Mouse (Mus musculus): ENCODE measurements around the gene Spp1.
"Not testable (repeated sequence)": the region's sequence is repeated elsewhere in the genome, so short reads cannot be mapped to it uniquely, and the experiment has no call there.

Spp1 gene

DNA sequence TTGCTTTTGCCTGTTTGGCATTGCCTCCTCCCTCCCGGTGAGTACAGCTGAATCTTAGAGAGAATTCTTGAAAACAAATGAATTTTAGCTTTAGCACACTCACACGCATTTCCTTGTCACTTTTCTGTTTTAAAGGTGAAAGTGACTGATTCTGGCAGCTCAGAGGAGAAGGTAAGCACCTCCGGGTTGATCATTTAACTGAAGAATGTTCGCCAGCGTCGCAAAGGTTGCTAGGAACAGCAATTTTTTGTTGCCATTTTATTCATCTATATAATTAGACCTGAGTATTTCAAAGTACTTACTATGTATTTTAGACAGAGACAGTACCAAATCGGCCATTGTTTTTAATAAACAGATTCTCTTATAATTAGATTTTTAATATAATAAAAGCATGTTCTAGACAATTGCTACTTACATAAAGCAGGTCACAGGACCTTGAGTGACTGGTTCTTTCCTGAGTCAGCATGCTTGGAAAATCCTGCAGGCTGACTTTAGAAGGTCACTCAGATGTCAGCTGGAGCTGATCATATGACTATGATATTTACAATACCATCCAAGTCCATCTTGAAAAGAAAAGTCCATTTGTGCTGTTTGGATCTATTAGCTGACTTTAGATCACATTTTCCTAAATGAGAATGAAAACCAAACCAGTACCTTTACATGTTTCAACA is 1.6 kb downstream of the Spp1 start:
- in situ Hi-C loops (cut with MboI): no loop called here

- in situ Hi-C loops (cut with MboI): no loop called here
Observed at GRCm38 (mm10) chr5:104442396-104442795, 7.5 kb downstream of the Spp1 start.

DNA sequence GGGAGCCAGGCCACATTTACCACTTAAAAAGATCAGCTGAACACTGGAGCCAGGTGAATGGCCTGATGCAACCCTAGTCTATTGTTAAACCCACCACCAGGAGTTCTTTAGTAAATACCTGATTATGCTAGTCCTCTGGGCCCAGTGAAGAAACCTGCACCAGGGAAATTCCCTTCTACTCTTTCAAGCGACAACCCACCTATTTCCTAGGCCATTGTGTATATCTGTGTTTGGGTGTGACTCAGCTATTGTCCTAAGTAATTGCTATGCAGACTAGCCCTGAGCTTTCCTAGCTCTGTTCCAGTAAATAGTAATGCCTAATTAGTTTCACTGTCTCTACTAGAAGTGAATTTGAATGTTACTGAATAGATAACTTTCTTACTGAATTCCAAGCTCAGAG is 7.9 kb downstream of the Spp1 start:
- in situ Hi-C loops (cut with MboI): no loop called here

GRCm38 (mm10) chr5:104446156-104446555 is 11.2 kb downstream of the Spp1 start:
- in situ Hi-C loops (cut with MboI): no loop called here

DNA sequence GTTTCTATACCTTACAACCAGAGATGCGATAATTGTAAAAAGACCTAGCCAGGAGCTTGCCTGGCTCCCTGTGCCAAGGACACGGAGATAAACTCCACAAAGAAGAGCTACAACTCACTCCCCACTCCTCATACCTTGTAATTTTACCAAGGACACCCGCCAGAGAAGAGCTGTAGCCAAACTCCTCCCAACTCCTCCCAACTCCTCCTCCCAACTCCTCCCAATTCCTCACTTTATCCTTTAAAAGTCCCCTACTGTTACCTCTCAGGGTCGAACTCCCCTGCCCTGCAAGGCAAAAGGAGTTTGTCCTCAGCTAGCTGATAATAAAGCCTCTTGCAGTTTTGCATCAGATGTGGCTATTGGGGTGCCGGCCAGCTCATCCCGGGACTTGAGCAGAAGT is 13.4 kb downstream of the Spp1 start:
- in situ Hi-C loops (cut with MboI): not testable (repeated sequence)

GRCm38 (mm10) chr5:104449491-104449890 is 14.6 kb downstream of the Spp1 start:
- in situ Hi-C loops (cut with MboI): no loop called here

DNA sequence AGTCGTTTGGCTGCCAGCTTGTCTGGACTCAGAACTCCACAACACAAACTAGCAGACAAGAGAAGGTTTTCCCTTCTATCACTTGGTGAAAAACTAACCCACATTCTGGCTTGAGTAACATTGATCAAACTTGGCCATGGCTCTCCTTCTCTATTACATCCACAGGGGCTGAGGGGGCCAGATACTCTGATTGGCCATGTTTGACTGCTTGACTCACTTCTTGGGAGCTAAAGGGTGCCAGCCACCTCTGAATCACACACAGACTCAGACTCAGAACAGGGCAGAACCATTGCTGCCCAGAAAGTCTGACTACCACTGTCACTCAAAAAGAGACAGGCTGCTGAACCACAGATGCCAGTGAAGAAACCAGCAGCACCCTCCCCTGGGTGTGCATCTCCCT is 18.2 kb downstream of the Spp1 start:
- in situ Hi-C loops (cut with MboI): no loop called here

- in situ Hi-C loops (cut with MboI): no loop called here
Observed at GRCm38 (mm10) chr5:104454564-104454963, 19.6 kb downstream of the Spp1 start.

DNA sequence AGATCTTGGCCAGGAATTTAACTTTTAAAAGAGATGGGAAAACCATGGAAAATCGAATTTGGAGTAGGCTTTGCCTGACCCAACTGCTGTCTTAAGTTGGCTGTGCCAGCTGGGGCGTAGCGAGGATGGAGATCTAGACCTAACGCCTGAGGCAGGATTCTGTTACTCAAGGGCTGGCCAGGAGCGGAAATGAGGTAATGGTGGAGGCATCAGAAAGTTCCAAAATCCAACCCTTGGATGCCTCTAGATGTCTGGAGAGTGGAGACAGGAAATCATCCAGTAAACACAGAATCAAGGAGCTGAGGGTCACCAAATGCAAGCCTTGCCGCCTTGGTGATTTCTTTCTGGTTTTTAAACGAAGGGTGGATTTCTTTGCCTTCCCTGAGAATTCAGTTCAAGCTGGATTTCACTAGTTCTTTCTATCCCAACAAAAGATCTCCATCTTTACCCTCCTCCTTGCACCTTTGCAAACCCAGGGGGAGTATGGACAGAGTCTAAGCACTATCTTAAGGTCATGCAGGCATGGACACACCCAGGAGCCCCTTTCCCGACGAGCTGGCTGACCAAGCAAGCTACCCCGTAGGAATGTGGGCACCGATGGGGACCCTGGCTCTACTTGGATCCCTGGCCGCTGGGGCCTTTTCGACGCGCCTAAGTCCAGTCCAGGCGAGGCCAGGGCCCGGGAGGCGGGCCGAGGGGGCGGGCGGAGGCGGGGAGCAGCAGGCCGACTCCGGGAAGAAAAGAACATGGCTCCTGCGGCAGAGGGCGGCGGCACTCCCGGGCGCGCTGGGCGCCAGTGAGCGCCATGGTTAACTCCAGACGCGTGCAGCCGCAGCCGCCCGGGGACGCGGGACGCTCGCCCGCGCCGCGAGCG is 24.2 kb downstream of the Spp1 start, which contains the start of gene Pkd2:
Gene Pkd2 (plus strand): TSS at position 619 of the 874 bp plus-strand sequence.
- in situ Hi-C loops (cut with MboI): no loop called here

DNA sequence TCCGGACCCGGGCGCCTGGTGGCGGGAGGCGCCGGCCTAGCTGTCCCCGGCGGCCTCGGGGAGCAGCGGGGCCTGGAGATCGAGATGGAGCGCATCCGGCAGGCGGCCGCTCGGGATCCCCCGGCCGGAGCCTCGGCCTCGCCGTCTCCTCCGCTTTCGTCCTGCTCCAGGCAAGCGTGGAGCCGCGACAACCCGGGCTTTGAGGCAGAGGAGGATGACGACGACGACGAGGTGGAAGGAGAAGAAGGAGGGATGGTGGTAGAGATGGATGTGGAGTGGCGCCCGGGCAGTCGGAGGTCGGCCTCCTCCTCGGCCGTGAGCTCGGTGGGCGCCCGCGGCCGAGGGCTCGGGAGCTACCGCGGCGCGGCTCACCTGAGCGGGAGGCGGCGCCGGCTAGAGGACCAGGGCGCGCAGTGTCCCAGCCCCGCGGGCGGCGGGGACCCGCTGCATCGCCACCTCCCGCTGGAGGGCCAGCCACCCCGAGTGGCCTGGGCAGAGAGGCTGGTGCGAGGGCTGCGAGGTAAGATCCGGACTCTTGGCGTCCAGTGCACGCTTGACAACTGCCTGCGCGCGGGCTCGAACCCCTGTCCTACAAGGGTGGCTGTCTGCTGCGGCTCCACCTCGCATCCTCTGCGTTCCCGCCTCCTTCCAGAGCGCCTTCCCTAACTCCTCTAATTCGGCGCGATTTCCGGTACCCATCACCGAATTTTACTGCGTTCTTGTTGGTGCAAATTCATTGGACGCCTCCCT is 25.0 kb downstream of the Spp1 start:
- in situ Hi-C loops (cut with MboI): no loop called here

DNA sequence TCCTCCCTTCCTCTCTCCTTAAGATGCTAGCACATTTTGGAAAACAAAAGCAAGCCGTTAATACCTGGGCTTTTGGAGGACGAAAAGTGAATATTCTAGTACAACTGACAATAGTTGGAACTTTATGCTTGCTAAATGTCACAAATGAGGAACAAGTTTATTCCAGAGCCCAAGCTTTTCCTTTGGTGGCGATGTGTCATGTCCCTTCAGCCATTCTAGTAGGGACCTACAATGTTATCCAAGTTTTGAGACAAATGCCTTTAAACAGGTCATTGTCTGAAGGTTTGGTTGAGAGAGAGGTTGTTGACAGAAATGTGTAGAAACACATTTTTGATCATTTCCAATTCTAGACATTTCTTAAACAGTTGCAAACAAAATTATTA is 25.5 kb downstream of the Spp1 start:
- in situ Hi-C loops (cut with MboI): no loop called here

DNA sequence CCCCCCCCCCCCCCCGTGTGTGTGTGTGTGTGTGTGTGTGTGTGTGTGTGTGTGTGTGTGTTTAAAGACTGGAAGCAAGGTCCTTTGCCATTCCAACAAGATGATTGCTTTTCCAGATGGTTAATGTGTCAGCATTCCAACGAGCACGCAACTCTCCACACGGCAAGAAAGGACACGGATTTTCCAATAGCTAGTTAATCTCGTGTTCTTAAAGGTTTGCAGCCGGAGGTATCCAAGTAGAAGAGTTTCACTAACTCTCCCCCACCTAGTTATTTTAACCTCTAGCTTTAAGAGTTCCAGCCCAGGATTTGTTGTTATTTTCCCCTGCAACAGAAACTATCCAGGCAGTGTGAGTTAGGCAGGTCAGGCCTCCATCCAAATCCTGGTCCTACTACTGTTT is 25.9 kb downstream of the Spp1 start:
- in situ Hi-C loops (cut with MboI): no loop called here

GRCm38 (mm10) chr5:104465279-104465678 is 30.4 kb downstream of the Spp1 start:
- in situ Hi-C loops (cut with MboI): no loop called here

GRCm38 (mm10) chr5:104465731-104466130 is 30.8 kb downstream of the Spp1 start:
- in situ Hi-C loops (cut with MboI): no loop called here

DNA sequence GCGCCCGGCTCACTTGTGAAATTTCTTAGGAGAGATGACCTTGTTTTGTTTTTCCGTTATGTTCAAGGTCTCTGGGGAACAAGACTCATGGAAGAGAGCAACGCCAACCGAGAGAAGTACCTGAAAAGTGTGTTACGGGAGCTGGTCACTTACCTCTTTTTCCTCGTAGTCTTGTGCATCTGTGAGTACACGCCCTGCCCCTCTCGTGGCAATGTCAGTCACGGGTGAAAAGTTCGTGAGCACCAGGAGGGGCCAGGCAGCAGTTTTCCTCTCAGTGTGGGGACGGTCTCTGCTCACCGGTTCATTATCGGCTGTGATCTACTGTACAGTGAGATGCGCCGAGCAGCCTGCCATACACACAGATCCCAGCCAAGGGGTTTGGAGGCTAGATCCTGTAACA is 31.9 kb downstream of the Spp1 start:
- in situ Hi-C loops (cut with MboI): no loop called here

DNA sequence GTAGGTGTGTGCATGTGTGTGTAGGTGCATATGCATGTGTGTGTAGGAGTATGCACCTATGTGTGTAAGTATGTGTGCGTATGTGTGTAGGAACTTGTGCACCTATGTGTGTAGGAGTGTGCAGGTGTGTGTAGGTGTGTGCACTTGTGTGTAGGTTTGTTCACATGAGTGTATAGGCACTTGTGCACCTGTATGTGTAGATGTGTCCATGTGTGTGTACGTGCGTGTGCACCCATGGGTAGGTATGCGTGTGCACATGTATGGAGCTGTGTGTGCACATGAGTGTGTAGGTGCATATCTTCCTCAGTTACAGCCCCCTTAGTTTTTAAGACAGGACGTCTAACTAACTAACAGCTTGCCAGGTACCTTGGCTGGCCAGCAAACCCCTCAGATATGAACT is 33.7 kb downstream of the Spp1 start:
- in situ Hi-C loops (cut with MboI): no loop called here

- in situ Hi-C loops (cut with MboI): no loop called here
Observed at GRCm38 (mm10) chr5:104470981-104471391, 36.1 kb downstream of the Spp1 start.

GRCm38 (mm10) chr5:104472371-104472770 is 37.5 kb downstream of the Spp1 start:
- in situ Hi-C loops (cut with MboI): no loop called here

- in situ Hi-C loops (cut with MboI): no loop called here
Observed at GRCm38 (mm10) chr5:104480367-104480766, 45.4 kb downstream of the Spp1 start.

- in situ Hi-C loops (cut with MboI): no loop called here
Observed at GRCm38 (mm10) chr5:104482856-104483255, 47.9 kb downstream of the Spp1 start.

Data from mature B cell (primary cell).